Mouse (Mus musculus) heart, postnatal 10 days (tissue): ENCODE results near the gene Chd2. TPM values are rescaled to one million over a fixed set of nuclear protein-coding genes. Genes with fewer than 3 reads are reported as not detected.

Experiments used
- DNase-seq, 2 experiments: peaks; one replicate each; pipeline ENCODE4 v3.0.0; 2021
- intact Hi-C: fragments of 180-260 bp; cut with DNase I; formaldehyde crosslinking; loops from one replicate; pipeline ENCODE4 v1.15.1; 2025
- total RNA-seq, 2 experiments: library from RNA; stranded (reverse); gene quantifications; 2 replicates each; pipeline ENCODE4 v1.2.3; 2021

The Chd2 gene
- total RNA-seq, 2 experiments from 2014 or later: 62.3 to 63.3 TPM

DNA sequence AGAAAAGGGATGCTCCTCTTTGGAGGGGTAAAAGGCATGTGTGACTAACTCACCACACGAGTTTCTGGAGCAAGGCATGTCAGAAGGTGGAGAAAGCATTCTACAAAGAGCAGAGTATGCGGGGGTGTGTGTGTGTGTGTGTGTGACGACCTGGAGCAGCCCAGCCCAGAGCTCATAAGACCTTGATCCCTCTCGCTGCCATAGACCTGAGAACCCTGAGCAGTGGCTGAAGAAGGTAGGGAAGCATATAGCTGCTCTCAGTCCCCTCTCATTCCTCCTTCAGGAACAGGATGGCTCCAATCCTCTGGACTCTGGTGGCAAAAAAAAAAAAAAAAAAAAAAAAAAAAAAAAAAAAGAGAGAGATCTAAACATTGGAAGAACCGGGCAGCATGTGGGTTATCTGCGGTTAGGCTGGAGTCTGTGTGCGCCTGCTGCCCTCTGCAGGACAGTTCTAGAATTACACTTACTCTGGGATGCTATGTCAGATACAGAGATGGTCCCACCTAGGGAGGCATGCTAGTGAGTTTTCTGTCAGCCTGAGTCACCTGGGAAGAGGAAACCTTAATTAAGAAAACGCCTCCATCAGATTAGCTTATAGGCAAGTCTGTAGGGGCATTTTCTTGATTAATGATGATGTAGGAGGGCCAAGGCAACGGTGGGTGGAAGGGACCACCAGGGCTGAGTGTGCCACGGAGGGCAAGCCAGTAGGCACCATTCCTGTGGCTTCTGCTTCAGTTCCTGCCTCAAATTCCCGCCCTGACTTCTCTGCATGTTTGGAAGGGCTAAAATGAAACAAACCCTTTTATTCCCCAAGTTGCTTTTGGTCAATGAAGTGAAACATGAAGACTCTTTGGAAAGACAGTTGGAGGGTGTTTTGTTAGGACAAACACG is 119.2 kb downstream of the Chd2 start:
- DNase-seq: peak; percentile 86 to 90

DNA sequence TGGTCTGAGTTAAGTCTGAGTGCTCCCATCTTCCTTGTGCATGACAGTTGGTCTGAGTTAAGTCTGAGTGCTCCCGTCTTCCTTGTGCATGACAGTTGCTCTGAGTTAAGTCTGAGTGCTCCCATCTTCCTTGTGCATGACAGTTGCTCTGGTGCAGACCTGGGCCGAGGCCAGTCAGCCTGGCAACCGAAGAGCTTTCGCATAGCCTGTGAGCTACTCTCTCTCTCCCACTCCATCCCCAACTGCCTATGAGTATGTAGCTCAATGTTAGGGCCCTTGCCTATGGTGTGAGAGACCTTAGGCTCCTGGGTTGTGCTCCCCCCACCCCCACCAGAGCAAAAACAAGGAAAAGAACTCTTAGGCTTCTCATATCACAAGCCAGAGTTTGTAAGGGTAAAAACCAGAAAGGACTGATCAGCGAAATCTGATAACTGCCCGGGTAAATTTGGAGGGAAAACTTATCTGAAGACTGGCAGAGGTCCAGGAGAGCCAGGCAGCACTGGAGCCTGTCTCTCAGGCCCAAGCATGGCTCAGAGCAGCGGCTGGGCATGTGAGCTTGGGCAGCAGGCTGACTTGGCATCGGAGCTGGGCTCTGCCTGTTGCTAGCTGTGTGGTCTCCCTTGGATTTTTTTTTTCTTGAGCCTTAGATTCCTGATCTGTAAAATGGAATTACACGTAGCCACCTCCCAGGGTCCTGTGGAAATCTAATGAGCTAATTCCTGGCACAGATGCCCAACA is 120.2 kb downstream of the Chd2 start:
- DNase-seq: no peak
- intact Hi-C loops: loop anchor here (1.0 to 5.0 kb wide), 4 partner anchors 23 to 1021 kb away; partner anchors contain the start of gene Rgma

More for the DNA sequence above, 119.2 kb downstream of the Chd2 start:
- intact Hi-C loops: loop anchor here (1.0 to 5.0 kb wide), 3 partner anchors 45 to 1022 kb away; partner anchors contain the start of gene Rgma

DNA sequence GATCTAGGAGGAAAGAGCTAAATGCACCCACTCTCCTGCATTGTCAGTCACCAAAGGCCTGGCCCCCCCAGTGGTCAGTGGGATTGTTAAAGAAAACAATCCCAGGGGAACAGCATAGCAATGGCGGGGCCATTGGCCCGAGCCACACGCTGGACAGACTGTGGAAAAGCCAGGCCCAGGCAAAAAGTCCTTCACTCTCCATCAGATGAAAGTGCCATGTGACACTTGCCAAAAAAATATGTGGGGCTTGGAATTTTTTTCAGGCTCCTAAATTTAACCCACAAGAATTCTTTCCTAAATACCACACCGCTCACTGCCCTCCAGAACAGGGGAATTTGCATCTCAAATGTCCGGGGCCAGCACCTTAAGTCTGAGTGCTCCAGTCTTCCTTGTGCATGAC is 120.8 kb downstream of the Chd2 start:
- DNase-seq: no peak
- intact Hi-C loops: loop anchor here (2.0 to 5.0 kb wide), 3 partner anchors 22 to 394 kb away; partner anchors contain the start of gene Rgma

DNA sequence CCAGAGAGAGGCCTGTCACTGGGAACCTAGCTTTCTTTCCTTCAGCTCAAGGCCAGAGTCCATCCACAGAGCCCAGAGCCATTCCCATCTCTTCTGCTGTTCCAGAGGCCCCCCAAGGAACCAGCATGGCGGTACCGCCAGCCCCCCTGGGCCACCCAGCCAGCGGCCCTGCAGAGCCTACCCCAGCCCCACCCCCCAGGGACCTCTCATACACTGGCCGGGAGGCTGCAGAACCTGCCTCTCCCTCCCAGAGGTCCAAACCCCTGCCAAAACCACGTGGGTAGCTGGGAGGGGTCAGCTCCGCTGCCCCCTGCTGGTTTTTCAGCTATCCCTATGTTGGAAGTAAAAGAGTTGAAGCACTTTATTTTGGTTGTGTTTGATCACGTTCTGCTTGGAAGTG is 122.3 kb downstream of the Chd2 start:
- intact Hi-C loops: no loop called here
- no peak for DNase-seq

DNA sequence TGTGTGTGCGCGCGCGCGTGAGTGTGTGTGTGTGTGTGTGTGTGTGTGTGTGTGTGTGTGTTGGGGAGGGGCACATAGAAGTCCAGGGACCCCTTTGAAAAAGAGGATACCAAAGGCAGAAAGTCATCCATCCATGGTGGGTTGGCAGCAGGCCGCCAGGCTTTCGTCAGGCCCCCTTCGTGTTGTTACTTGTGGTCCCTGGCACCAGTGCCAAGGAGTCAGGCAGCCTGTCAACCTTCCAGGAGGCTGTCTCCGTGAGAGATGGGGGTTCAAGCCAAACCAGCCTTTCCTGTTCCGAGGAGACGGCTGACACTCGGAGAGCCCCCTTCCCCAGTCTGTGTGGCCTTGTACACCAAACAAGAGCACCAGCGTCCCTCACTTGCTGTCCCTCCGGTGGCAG is 127.4 kb downstream of the Chd2 start:
- intact Hi-C loops: no loop called here
- no peak for DNase-seq

DNA sequence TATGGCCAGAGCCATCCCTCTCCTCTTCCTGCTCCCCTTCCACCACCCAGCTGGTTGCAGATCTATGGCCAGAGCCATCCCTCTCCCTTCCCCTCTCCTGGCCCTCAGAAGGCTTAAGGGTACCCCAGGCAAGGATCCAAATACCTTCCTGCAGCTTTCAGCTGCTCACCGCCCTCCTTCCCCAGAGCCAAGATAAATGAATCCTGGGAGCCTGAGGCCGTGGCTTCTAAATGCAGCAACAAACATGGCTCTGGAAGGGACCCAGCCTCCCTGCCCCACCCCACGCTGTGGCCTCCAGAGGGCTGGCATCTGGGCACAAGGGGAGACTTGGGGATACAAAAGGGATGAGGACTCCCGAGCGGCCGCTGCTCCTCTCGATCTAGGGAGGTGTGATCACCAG is 129.2 kb downstream of the Chd2 start:
- peak in 1 of 2 experiments; percentile 59 for DNase-seq
- intact Hi-C loops: no loop called here

DNA sequence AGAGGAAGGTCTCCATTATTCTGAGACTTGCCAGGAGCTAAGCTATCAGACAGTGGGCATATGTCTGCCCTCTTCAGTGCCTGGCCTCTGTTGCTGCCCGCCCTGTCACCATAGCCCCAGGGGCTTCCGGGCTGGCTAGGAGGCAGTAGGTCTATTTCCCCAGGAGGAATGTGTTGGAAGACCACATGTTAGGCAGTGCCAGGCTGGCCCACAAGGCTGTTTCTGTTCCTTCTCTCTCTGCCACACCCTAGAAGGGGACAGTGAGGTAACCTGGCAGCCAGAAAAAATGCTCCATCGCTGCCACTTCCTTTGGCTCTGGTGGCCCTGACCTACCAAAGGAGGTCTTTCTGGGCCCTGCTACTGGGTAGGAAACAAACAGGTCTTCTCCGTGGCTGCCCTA is 129.6 kb downstream of the Chd2 start:
- DNase-seq: no peak
- intact Hi-C loops: no loop called here

DNA sequence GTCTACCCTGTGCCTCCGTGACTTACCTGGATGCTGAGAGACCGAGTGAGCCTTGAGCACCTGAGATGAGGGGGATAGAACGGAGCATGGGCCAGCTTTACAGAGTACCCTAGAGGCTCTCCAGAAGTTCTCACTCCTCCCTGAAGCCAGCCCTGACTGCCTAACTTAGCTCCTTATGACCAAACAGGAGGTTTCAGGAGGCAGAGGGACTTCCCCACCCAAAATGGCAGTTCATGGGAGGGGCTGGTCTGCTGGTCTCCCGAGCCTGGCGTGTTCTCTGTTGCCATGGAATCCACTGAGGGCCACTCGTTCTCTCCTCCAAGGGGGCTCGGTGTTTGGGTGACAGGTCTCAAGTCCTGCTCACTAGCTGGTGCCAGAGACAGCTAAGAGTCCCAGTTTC is 130.1 kb downstream of the Chd2 start:
- DNase-seq: no peak
- intact Hi-C loops: no loop called here

DNA sequence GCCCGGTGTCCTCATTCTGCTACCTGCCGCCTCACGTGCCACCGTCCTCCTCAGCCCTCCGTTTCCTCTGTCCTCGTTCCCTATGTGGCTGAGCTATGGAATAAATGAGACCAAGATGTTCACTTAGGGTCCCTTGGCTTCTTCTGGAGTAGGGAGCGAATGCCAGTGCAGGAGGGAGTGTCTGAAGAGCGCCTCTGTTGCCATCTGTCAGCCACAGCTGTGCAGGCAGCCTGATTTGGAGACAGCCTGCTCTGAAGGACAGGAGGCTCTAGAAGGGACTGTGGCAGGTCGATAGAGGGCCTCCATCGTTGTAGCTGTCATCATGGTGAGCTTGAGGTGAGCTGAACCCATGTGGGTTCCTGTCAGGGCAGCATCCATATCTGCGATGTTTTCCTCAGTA is 136.1 kb downstream of the Chd2 start:
- intact Hi-C loops: no loop called here

DNA sequence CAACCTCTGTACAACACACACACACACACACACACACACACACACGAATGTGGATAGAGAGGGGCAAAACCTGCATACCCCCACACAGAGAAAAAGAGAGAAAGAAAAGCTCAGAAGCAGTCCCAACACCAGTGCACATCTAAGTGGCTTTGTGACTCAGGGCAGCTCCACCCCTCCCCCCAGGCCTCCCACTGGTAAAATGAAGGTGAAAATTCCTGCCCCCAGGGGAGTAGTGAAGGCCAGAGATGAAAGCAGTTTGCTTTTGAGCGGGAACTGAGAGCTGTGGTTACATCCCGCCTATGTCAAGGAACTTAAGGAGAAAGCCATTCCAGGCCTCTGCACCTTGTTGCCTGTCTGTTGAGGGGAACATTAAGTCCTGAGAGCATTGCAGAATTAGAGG is 138.1 kb downstream of the Chd2 start:
- DNase-seq: no peak
- intact Hi-C loops: no loop called here

More for the DNA sequence above, 136.1 kb downstream of the Chd2 start:
- DNase-seq: no peak

DNA sequence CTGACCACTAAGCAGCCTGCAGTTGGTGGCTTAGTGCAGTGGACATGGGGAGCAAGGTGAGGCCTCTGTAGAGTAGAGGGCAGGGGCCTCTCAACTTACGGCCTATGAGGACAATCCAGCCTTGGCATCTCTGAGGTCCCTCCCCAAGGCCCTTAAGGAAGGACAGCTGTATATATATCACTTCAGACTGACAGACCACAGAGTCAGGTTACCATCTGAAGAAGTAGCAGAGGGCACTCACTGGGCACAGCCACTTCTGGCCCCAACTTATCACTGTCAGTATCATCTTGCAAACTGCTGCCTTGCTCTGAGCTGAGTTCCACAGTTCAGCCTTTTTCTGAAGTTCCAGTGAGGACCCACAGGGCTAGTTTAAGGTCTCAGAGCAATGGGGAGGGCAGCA is 139.0 kb downstream of the Chd2 start:
- DNase-seq: no peak
- intact Hi-C loops: no loop called here

DNA sequence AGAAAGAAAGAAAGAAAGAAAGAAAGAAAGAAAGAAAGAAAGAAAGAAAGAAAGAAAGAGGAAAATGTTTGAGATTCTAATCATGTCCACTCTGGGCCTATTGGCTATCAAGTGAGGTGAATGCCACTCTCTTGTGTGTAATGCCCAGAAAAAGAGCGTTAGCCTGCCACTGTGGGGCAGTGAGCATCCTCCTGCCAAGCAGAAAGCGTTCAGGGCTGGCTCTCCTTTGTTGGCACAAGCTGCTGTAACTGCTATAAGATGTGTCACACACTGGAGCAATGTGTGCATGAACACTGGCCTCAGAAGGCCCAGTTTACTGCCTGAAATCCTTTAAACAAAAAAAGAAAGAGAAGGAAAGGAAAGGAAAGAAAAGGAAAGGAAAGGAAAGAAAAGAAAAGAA is 139.5 kb downstream of the Chd2 start:
- intact Hi-C loops: no loop called here
- no peak for DNase-seq

DNA sequence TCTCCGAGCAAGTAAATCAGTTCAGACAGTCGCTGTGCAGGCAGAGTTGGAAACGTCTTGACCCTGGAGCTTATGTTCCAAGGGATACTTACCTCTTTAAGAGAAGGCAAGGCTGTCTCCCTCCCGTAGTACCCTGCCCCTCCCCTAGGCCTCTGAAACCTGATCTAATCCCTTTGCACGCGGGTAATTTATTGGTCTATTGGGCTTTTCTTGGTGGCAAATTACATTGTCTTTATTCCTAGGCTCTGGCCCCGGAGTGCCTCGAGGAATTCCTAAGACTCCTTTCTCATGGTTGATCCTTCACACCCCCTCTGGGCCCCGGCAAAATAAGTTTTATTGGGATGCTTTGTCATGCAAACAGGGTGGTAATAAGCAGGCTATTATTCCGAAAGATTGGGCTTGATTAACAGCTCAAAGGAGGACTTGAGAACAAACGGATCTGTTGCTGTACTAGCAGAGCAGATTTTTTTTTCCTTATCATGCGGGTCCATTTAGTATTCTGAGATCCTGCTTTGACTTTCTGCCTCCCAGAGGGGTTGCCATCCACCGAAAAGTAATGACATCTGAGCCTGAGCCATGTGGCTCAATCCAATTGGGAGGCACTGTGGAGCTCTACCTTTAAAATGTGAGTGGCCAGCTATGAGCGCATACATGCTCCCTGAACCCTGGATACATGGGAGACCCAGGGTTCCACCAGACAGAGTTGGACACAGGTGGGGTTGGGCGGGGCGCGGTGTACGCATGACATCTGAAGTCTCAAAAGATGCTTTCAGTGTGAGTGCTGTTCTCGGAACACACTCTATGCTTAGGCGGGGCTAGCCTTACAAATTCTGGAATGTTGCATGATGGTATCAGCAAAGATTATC is 141.3 kb downstream of the Chd2 start:
- intact Hi-C loops: no loop called here

DNA sequence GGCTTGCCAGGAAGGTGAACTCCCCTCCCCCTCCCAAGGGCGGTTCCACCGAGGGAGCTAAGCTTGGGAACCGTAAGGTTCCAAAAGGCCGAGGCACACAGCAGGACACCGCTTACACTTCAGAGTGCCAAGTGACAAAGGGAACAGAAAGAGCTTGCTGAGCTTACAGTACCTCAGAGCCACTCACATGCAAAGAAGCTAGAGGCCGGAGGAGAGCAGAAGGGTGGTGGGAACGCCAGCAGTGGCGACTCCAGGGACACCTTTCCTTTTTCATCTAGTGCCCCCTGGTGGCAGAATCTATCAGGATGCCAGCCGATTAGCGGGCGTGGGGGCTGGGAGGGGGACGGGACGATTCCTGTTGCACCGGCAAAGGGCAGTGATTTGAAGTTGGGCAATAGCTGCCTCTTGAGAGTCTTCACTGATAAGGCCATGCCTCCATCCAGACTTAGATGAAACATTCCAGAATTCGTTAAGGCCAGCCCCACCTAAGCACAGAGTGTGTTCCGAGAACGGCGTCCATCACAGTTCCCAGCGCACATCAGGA is 142.1 kb downstream of the Chd2 start:
- DNase-seq: peak; percentile 83 to 89
- intact Hi-C loops: loop anchor here (2.0 to 5.0 kb wide), 2 partner anchors 21 to 997 kb away; no protein-coding TSS in a partner anchor

More for the DNA sequence above, 141.3 kb downstream of the Chd2 start:
- DNase-seq: no peak

DNA sequence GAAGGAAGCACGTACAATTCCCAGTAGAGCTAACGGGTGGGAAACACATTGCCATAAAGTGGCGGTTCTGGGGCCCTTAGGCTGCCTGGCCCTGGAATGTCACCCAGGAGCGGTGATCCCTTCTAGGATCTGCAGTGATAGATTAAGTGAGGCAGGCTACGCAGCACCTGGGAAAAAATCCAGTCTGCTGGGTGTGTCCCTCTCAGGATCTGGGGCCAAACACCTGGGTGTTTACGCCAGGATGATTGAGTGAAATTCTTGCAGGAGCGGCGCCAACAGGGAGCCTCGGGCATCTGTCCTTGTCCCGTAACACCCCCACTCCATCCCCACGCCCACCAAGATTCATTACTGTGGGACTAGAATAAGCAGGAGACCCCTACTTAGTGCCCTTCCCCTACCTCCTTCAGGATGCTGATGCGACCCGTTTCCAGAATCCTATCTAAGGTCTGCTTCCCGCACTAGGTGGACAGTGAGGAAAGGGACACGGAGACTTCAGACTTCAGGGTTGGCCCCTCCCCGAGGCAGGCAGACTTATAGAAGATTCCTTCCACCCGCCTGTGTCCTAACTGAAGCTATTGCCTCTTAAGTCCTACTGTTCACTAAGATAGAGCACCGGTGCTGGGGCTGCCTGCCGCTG is 142.7 kb downstream of the Chd2 start:
- intact Hi-C loops: loop anchor here (2.0 to 5.0 kb wide), 2 partner anchors 22 to 997 kb away; no protein-coding TSS in a partner anchor
- DNase-seq: no peak

DNA sequence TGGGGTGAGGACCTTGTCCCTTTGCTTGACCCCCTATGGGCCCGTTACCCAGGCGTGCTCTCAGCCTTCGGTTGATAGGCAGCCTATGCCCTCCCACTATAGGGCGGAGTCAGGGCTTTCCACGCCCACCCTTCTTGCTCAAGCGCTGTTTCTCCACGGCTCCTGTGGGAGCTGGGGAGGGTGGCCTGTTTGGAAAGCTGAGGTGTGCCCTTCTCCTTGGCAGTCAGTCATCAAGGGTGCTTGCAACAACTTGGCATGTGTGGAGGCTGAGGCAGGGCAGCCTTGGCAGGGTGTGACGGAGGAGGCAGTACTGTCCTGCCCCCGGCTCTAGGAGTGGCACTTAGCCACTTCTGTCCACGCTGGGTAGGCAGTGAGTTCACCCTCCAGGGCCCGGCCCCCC is 143.3 kb downstream of the Chd2 start:
- intact Hi-C loops: loop anchor here (2.0 to 5.0 kb wide), 2 partner anchors 22 to 996 kb away; no protein-coding TSS in a partner anchor

DNA sequence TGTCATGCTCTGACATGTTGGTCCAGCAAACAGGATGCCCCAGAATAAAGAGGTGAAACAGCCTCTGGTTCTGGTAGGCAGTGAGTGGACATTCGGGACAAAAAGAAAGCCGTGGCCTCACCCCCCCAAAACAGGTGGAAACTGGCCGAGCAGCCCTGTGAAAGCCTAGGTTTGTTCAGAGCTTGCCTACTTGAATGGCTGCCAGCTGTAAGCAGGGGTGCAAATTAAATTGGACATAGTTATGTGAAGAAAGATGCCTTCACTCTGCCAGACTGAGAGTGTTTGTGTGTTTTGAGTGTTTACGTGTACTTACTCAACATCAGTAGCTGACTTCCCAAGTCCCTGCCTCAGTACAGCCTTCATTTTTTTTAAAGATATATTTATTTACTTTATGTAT is 147.6 kb downstream of the Chd2 start:
- intact Hi-C loops: no loop called here
- DNase-seq: no peak

More for the DNA sequence above, 143.3 kb downstream of the Chd2 start:
- peak; percentile 40 to 66 for DNase-seq

DNA sequence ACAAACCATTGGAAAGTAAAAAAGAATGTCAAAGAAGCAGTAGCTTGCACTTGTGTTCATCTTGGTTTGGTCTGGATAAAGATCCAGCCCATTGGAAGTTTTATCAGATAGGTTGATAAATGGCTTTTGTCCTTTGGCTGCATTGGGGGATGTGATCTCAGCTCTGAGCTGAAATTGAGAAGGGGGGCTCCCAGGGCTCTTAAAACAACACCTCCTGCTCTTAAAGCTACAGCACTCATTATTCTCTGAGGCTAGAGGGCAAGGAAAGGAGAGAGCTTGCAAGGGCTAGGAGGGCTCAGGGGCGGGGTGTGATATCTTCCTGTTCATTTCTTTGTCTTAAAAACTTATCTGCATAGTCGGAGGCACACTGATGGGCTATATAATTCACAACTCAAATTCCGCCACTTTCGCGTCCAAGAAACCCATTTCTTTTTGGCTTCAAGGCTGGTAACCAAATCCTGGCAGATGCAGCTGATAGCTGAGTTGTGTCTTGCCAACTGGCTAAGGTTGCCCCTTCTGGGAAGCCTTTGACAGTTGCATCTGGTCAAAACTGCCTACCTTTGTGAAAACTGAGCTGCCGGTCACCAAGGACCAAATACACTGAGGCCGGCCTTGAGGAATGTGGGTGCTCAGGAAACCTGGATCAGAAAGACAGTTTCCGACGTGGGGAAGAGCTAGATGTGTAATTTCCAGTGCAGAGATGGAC is 148.2 kb downstream of the Chd2 start:
- intact Hi-C loops: no loop called here
- DNase-seq: no peak

DNA sequence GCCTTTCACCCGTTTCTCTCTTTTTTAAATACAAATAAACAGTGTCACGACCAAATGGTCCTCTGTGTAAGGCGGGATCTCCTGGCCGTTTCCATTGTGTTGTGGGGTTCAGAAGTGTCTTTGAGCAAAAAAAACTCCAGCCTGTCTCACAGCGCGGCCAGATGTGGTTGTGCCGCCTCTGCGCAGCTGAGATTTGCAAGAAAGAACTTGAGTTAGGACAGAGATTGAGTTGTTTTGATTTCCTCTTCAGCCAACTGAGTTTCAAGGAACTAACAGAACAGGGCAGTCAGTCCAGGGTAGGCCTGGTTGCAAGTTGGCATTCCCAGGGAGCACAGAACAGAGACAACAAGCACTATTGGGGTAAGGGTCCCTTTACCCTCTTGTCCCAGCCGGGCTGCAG is 149.3 kb downstream of the Chd2 start:
- no peak for DNase-seq
- intact Hi-C loops: no loop called here
